Mouse (Mus musculus): ENCODE data around the gene Fsd1l.

The Fsd1l gene

GRCm38 (mm10) chr4:53631316-53632010 is at the start of gene Fsd1l:
Gene Fsd1l (plus strand): TSS chr4:53631471.
- peak; percentile 84 for DNase-seq

DNA sequence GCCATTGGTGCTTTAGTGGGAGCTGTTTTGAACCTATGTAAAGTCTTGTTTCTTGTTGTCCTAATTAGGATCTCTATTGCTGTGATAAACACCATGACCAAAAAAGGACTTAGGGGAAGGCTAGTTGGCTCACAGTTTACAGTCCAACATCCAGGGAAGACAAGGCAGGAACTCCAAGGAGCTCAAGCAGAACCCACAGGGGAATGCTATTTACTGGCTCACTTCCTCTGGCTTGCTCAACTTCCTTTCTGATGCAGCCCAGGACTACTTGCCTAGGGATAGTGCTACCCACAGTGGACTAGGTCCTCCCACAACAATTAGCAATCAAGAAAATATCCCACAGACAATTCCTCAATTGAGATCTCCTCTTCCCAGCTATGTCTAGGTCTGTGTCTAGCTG is 43.6 kb upstream of the Fsd1l start:
- DNase-seq, result no peak

DNA sequence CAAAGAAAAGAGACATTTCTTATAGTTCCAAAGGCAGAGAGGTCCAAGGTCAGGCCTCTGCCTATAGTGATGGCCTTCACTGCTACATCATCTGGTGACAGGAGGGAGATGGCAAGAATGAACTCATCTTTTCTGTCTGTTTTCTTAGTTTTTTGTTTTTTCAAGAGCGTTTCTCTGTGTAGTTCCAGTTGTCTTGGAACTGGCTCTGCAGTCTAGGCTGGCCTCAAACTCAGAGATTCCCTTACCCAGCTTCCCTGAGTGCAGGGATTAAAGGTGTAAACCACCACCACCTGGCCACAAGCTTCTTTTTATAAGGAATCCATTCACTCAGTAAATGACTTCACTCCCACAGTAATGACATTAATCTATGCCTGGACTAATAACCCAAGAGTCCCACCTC is 42.3 kb upstream of the Fsd1l start:
- DNase-seq, result no peak

- DNase-seq, result no peak
These were observed 41.8 kb upstream of the Fsd1l start for GRCm38 (mm10) chr4:53589466-53589865.

DNA sequence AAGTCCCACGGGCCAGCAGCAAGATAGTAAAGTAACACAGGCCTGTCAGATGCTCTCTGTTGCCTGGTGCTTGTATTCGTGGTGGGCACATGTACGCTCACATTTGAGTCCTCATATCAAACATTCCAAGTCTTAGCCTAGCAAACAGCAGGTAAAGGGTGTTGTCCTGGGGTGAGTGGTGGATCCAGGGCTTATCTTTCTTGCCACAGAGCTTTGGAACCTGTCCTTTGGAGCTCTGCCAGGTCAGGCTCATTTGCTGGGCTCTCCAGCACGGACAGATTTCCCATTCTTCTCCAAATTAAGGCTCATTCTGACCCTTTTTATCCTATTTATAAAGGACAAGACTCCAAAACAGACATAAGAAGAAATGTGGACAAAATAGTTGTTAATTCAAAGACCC is 41.1 kb upstream of the Fsd1l start:
- DNase-seq, result no peak

GRCm38 (mm10) chr4:53590691-53591447 is 40.4 kb upstream of the Fsd1l start:
- no peak for DNase-seq

DNA sequence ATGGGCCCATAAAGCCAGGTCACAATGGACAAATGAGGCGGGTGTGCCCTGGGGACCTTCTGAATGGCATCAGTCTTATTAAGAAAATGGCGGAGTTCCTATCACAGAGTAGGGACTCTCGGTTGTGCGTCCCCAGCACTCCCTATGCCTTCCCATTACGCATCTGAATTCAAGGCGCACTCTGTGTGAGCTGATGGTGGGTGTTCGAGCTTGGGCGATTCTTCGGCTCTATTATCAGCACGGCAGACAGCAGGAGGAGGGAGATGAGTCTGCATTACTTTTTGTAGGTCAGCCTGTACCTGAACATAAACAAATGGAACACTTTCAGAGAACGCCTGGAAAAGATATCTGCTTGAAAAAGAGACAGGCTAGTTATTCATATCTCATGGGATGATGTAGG is 39.7 kb upstream of the Fsd1l start:
- DNase-seq, result no peak

DNA sequence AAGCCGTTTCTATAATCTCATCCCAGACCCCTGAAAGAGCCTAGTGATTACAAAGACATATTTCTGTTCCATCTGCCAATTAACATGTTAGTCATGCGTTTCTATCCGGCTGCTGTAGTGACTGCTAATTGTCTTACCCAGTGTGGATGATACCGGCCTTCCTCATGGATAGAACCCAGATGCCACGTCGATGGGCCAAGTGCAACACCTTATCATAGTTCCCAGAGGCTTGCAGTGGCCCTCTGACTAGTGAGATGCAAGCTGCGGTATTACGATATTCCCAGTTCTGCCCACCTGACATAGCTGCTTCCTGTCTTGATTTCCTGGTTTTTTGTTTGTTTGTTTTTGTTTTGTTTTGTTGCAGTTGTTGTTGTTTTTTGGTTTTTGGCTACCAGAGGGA is 39.3 kb upstream of the Fsd1l start:
- DNase-seq, result no peak

DNA sequence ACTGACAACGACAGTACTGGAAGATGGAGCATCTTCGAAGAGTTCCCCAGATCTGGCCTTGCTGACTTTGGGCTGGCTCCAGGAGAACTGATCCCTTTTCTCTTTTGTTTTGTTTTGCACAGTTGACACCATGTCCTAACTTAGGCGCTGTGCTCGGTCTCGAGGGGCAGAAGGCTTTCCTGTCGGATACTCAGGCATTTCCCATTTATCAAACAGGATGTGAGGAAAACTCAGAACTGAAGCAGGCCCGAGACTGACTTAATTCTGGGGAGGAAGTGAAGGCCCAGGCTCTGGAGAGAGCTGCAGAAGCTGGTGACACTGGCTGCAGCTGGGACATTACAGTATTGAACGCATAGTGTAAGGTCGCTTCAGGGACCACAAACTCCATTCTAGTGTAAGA is 38.9 kb upstream of the Fsd1l start:
- no peak for DNase-seq

- DNase-seq, result peak; percentile 84
These were observed 37.1 kb upstream of the Fsd1l start for GRCm38 (mm10) chr4:53594204-53594603.

- no peak for DNase-seq
These were observed 35.8 kb upstream of the Fsd1l start for GRCm38 (mm10) chr4:53595246-53596062.

GRCm38 (mm10) chr4:53596063-53596895 is 35.0 kb upstream of the Fsd1l start:
- no peak for DNase-seq

DNA sequence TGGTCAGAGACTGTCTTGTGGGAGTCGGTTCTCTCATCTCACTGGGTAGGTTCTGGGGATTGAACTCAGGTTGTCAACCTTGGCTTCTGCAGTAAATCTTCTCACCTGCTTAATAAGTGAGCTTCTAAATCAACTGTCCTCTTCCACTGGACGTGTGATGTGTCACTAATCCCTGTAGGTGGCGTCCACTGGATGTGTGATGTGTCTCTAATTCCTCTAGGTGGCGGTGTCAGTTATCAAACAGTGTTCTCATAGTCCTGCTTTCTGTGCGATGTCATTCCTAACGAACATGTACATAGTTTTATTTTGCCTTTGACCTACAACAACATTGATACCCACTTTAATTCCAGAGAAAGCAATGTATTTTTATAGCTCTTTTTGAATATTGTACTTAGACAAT is 30.8 kb upstream of the Fsd1l start:
- DNase-seq, result no peak

GRCm38 (mm10) chr4:53614576-53615225 is 16.6 kb upstream of the Fsd1l start:
- DNase-seq, result no peak

DNA sequence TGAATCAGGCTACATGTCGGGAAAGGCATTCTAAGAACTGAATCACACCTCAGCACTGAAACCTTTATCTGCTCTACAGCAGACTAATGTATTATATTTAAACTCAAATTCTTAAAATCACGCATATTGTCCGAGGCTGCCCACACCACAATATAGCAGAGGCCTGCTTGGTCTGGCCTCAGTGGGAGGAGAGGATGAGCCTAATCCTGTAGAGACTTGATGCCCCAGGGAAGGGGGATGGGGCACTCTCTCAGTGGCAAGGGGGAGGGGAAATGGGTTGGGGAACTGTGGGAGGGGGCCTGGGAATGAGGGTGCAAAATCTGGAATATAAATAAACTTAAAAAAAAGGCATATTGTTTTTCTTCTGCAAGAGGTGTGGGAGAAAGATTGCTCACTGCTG is 13.3 kb upstream of the Fsd1l start:
- DNase-seq, result no peak

GRCm38 (mm10) chr4:53620104-53620503 is 11.2 kb upstream of the Fsd1l start:
- DNase-seq, result no peak

DNA sequence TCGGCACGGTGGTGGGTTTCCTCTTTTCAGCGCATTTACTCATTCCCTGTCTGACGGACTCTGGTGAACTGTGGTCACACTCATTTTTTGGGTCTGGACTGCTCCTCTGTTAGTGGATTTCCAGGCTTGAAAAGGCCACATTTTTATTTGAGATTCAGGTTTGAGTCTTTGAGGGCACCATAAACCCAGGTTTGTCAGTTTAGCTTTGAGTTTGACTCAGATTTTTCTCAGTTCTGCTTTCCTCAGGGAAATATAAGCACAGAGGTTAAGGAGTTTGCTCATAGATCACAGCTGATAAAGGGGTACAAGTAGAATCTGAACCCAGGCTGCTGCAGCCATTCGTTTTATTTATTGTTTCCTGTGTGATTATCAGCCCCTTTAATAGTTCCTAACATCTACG is 10.2 kb upstream of the Fsd1l start:
- DNase-seq, result no peak

GRCm38 (mm10) chr4:53621490-53621889 is 9.8 kb upstream of the Fsd1l start:
- DNase-seq, result no peak

DNA sequence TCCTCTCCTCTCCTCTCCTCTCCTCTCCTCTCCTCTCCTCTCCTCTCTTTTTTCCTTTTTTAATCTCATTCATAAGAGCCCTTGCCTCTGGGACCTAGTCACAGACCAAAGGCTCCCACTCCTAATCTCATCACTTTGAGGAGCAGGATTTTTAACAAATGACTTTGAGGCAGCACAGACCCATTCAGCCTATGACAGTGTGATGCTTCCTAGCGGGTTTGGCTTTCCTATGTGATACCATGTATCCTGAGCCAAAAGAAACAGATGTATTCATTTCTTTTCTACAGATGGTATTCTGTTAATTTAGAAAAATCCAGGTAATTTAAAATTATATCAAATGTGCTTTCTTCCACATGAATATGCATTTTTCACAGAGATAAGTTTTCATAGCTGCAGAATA is 7.6 kb upstream of the Fsd1l start:
- DNase-seq, result no peak

DNA sequence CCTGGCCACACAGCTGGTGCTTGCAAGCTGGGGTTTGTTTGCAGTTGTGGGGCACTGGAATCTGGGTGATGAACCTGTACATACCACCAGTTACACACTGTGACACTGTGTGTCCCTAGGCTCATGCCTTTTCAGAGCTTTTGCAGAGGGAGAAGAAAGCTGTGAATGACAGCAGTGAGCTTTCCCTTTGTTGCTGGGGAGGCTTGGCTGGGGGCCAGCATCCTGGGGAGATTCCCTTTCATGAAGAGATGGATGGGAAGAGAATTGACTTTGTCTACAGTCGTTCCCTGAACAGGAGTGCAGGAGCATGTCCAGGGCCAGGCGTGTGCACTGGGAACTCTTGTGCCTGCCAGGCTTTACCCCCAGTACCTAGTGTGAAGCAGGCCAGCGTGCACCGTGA is 6.5 kb upstream of the Fsd1l start:
- DNase-seq, result no peak

GRCm38 (mm10) chr4:53625263-53625662 is 6.0 kb upstream of the Fsd1l start:
- no peak for DNase-seq

GRCm38 (mm10) chr4:53628924-53629323 is 2.3 kb upstream of the Fsd1l start:
- no peak for DNase-seq

All from cerebellum, adult 9-10 months (tissue).